Mouse (Mus musculus): ENCODE data around the gene Ephb4. TPM values are rescaled to one million over a fixed set of nuclear protein-coding genes. Genes with fewer than 3 reads are reported as not detected.

Gene Ephb4
- polyA plus RNA-seq, 1 experiment from 2014 or later: 40.5 TPM

DNA sequence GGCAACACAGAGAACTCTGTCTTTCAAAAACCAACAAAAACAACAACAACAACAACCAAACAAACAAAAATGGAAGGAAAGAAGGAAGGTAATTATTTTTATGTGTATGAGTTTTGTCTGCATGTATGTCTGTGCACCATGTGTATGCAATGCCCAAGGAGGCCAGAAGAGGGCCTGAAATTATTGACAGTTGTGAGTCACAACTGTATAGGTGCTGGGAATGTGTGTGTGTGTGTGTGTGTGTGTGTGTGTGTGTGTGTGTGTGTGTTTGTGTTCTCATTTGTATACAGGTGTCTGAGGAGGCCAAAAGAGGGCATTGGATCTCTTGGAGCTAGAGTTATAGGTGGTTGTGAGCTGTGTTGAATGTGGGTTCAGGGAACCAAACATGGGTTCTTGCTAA, 6.0 kb upstream of the Ephb4 start:
- Histone ChIP-seq H3K36me3 (ENCODE audit: control insufficient read depth, insufficient read depth, low read length) (no peaks in the 10 kb centered on the region), H3K27me3 (ENCODE audit: control insufficient read depth, insufficient read depth, low read length) (no peaks in the 10 kb centered on the region), H3K4me2 (ENCODE audit: low read length) (no peak overlapping the region), H3K4me3 (ENCODE audit: control insufficient read depth in 1 of 2, insufficient read depth in 1 of 2, low read depth in 1 of 2, low read length in 2 of 2) (no peak overlapping the region), H3K9me3 (ENCODE audit: control insufficient read depth, low read length) (no peaks in the 10 kb centered on the region), H3K27ac (replicated peaks in 1 of 2; ENCODE audit: control insufficient read depth in 1 of 2, insufficient read depth in 1 of 2, low read depth in 2 of 2, low read length in 2 of 2) (no peak overlapping the region), H3K9ac (ENCODE audit: low read length) (no peak overlapping the region), H3K4me1 (ENCODE audit: control insufficient read depth in 2 of 2, insufficient read depth in 2 of 2, low read length in 2 of 2) (peaks cover 33 to 40% of the 10 kb centered on the region in 2 experiments)
- ATAC-seq (ENCODE audit: insufficient number of reproducible peaks, insufficient read depth, low FRiP score, low read depth): no peak

DNA sequence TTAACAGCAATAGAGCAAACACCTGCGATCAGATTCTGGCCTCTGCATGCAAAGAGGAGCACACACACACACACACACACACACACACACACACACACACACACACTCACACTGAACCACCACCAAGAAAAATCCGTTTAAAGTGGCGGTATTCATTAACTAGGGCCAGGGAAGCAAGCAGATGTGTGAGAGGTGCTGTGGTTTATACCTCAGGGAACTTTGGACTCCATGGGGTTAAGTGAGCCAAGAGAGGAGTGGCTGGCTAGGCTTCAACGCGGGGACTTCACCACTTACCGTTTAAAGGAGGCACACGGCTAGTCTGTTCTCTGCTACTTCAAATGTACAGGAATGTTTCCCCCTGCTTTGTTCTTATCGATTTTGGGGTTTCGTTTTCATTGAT, 4.1 kb upstream of the Ephb4 start:
- Histone ChIP-seq H3K27me3 (ENCODE audit: control insufficient read depth, insufficient read depth, low read length) (no peaks in the 10 kb centered on the region), H3K4me1 (ENCODE audit: control insufficient read depth in 2 of 2, insufficient read depth in 2 of 2, low read length in 2 of 2) (peaks cover 19 to 29% of the 10 kb centered on the region in 2 experiments), H3K9me3 (ENCODE audit: control insufficient read depth, low read length) (no peaks in the 10 kb centered on the region), H3K36me3 (ENCODE audit: control insufficient read depth, insufficient read depth, low read length) (no peaks in the 10 kb centered on the region), H3K27ac (replicated peaks in 1 of 2; ENCODE audit: control insufficient read depth in 1 of 2, insufficient read depth in 1 of 2, low read depth in 2 of 2, low read length in 2 of 2) (peak overlapping the region; percentile 42 to 56; a peak in 3 of 4 replicates), H3K4me3 (ENCODE audit: control insufficient read depth in 1 of 2, insufficient read depth in 1 of 2, low read depth in 1 of 2, low read length in 2 of 2) (no peak overlapping the region), H3K9ac (ENCODE audit: low read length) (0 out of 2 replicates have a peak overlapping the region, but pooled peaks have one; percentile 30), H3K4me2 (ENCODE audit: low read length) (peak overlapping the region; percentile 51)
- WGBS: 18% methylated on average over 9 of the region's 9 CpGs
- no peak for ATAC-seq (ENCODE audit: insufficient number of reproducible peaks, insufficient read depth, low FRiP score, low read depth)

GRCm38 (mm10) chr5:137346388-137346787, 3.5 kb upstream of the Ephb4 start:
- Histone ChIP-seq H3K4me1 (ENCODE audit: control insufficient read depth in 2 of 2, insufficient read depth in 2 of 2, low read length in 2 of 2) (peaks cover 20 to 33% of the 10 kb centered on the region in 2 experiments), H3K9ac (ENCODE audit: low read length) (no peak overlapping the region), H3K36me3 (ENCODE audit: control insufficient read depth, insufficient read depth, low read length) (no peaks in the 10 kb centered on the region), H3K4me3 (ENCODE audit: control insufficient read depth in 1 of 2, insufficient read depth in 1 of 2, low read depth in 1 of 2, low read length in 2 of 2) (no peak overlapping the region), H3K4me2 (ENCODE audit: low read length) (peak overlapping the region; percentile 51), H3K27me3 (ENCODE audit: control insufficient read depth, insufficient read depth, low read length) (no peaks in the 10 kb centered on the region), H3K9me3 (ENCODE audit: control insufficient read depth, low read length) (no peaks in the 10 kb centered on the region), H3K27ac (replicated peaks in 1 of 2; ENCODE audit: control insufficient read depth in 1 of 2, insufficient read depth in 1 of 2, low read depth in 2 of 2, low read length in 2 of 2) (peak overlapping the region in 1 of 2 experiments; percentile 42; a peak in 2 of 4 replicates)
- WGBS: 61% methylated on average over 1 of the region's 1 CpGs
- no peak for ATAC-seq (ENCODE audit: insufficient number of reproducible peaks, insufficient read depth, low FRiP score, low read depth)

GRCm38 (mm10) chr5:137346983-137347382, 2.9 kb upstream of the Ephb4 start:
- Histone ChIP-seq H3K4me1 (ENCODE audit: control insufficient read depth in 2 of 2, insufficient read depth in 2 of 2, low read length in 2 of 2) (peaks cover 22 to 38% of the 10 kb centered on the region in 2 experiments), H3K4me3 (ENCODE audit: control insufficient read depth in 1 of 2, insufficient read depth in 1 of 2, low read depth in 1 of 2, low read length in 2 of 2) (no peak overlapping the region), H3K9me3 (ENCODE audit: control insufficient read depth, low read length) (no peaks in the 10 kb centered on the region), H3K27ac (replicated peaks in 1 of 2; ENCODE audit: control insufficient read depth in 1 of 2, insufficient read depth in 1 of 2, low read depth in 2 of 2, low read length in 2 of 2) (peak overlapping the region in 1 of 2 experiments; percentile 42; a peak in 2 of 4 replicates), H3K9ac (ENCODE audit: low read length) (no peak overlapping the region), H3K4me2 (ENCODE audit: low read length) (no peak overlapping the region), H3K27me3 (ENCODE audit: control insufficient read depth, insufficient read depth, low read length) (no peaks in the 10 kb centered on the region), H3K36me3 (ENCODE audit: control insufficient read depth, insufficient read depth, low read length) (no peaks in the 10 kb centered on the region)
- WGBS: 80% methylated on average over 4 of the region's 4 CpGs
- ATAC-seq (ENCODE audit: insufficient number of reproducible peaks, insufficient read depth, low FRiP score, low read depth): no peak

DNA sequence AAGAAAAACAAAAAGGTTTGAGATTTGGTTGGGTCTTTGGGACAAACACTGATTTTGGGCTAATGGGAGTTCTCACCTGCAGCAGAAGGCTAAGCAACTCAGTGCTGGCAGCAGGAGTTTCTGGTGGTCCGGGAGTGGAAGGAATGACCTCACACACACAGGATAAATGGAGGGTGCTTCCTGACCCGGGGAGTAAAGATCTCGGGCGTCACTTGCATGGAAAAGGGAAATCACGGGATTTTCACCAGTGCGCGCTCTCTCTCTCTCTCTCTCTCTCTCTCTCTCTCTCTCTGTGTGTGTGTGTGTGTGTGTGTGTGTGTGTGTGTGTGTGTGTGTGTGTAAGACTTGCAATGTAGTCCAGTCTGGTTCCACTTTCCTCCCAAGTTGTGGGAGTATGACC, 2.1 kb upstream of the Ephb4 start:
- Histone ChIP-seq H3K4me1 (ENCODE audit: control insufficient read depth in 2 of 2, insufficient read depth in 2 of 2, low read length in 2 of 2) (peaks cover 30 to 47% of the 10 kb centered on the region in 2 experiments), H3K27ac (replicated peaks in 1 of 2; ENCODE audit: control insufficient read depth in 1 of 2, insufficient read depth in 1 of 2, low read depth in 2 of 2, low read length in 2 of 2) (peak overlapping the region; percentile 94 to 98), H3K36me3 (ENCODE audit: control insufficient read depth, insufficient read depth, low read length) (no peaks in the 10 kb centered on the region), H3K4me2 (ENCODE audit: low read length) (peak overlapping the region; percentile 78), H3K27me3 (ENCODE audit: control insufficient read depth, insufficient read depth, low read length) (no peaks in the 10 kb centered on the region), H3K9ac (ENCODE audit: low read length) (0 out of 2 replicates have a peak overlapping the region, but pooled peaks have one; percentile 68), H3K4me3 (ENCODE audit: control insufficient read depth in 1 of 2, insufficient read depth in 1 of 2, low read depth in 1 of 2, low read length in 2 of 2) (no peak overlapping the region), H3K9me3 (ENCODE audit: control insufficient read depth, low read length) (no peaks in the 10 kb centered on the region)
- 28% methylated on average over 7 of the region's 7 CpGs for WGBS
- no peak for ATAC-seq (ENCODE audit: insufficient number of reproducible peaks, insufficient read depth, low FRiP score, low read depth)

GRCm38 (mm10) chr5:137348482-137349383, 1.2 kb upstream of the Ephb4 start:
- peak overlapping the region; percentile 68 for H3K9ac ChIP-seq (ENCODE audit: low read length)
- H3K36me3 ChIP-seq (ENCODE audit: control insufficient read depth, insufficient read depth, low read length): peaks cover 4% of the 10 kb centered on the region
- peak overlapping the region; percentile 78 for H3K4me2 ChIP-seq (ENCODE audit: low read length)
- peak overlapping the region; percentile 50 to 91 for H3K4me3 ChIP-seq (ENCODE audit: control insufficient read depth in 1 of 2, insufficient read depth in 1 of 2, low read depth in 1 of 2, low read length in 2 of 2)
- under 1% methylated on average over 31 of the region's 33 CpGs for WGBS
- no peaks in the 10 kb centered on the region for H3K9me3 ChIP-seq (ENCODE audit: control insufficient read depth, low read length)
- no peaks in the 10 kb centered on the region for H3K27me3 ChIP-seq (ENCODE audit: control insufficient read depth, insufficient read depth, low read length)
- H3K27ac ChIP-seq (replicated peaks in 1 of 2; ENCODE audit: control insufficient read depth in 1 of 2, insufficient read depth in 1 of 2, low read depth in 2 of 2, low read length in 2 of 2): peak overlapping the region; percentile 94 to 98
- ATAC-seq (ENCODE audit: insufficient number of reproducible peaks, insufficient read depth, low FRiP score, low read depth): peak; percentile 54
- H3K4me1 ChIP-seq (ENCODE audit: control insufficient read depth in 2 of 2, insufficient read depth in 2 of 2, low read length in 2 of 2): peaks cover 30 to 48% of the 10 kb centered on the region in 2 experiments

- peaks cover 30 to 48% of the 10 kb centered on the region in 2 experiments for H3K4me1 ChIP-seq (ENCODE audit: control insufficient read depth in 2 of 2, insufficient read depth in 2 of 2, low read length in 2 of 2)
- peak overlapping the region; percentile 87 to 98 for H3K27ac ChIP-seq (replicated peaks in 1 of 2; ENCODE audit: control insufficient read depth in 1 of 2, insufficient read depth in 1 of 2, low read depth in 2 of 2, low read length in 2 of 2)
- peak overlapping the region; percentile 59 to 91 for H3K4me3 ChIP-seq (ENCODE audit: control insufficient read depth in 1 of 2, insufficient read depth in 1 of 2, low read depth in 1 of 2, low read length in 2 of 2)
- H3K4me2 ChIP-seq (ENCODE audit: low read length): peak overlapping the region; percentile 78
- H3K27me3 ChIP-seq (ENCODE audit: control insufficient read depth, insufficient read depth, low read length): no peaks in the 10 kb centered on the region
- H3K36me3 ChIP-seq (ENCODE audit: control insufficient read depth, insufficient read depth, low read length): peaks cover 21% of the 10 kb centered on the region
- peak overlapping the region; percentile 97 for H3K9ac ChIP-seq (ENCODE audit: low read length)
- no peaks in the 10 kb centered on the region for H3K9me3 ChIP-seq (ENCODE audit: control insufficient read depth, low read length)
- WGBS: 1% methylated on average over 55 of the region's 55 CpGs
- ATAC-seq (ENCODE audit: insufficient number of reproducible peaks, insufficient read depth, low FRiP score, low read depth): peak; percentile 49
Measured at GRCm38 (mm10) chr5:137350205-137351057, 522 bp downstream of the Ephb4 start.

Measured in heart, embryonic 14.5 days (tissue).